Mouse (Mus musculus) testis, adult 2 months (tissue): ENCODE measurements around the gene Mrtfa.

Experiments used
- CTCF ChIP-seq: fragments of 200-500 bp; IDR thresholded peaks from 2 replicates; pipeline ENCODE4 v1.5.1; 2012; ENCODE audit warnings: low read depth, mild to moderate bottlenecking, inconsistent platforms, low read length, moderate library complexity; ENCODE audit not compliant: control insufficient read depth, insufficient read depth, insufficient replicate concordance
- POLR2A ChIP-seq: fragments of 200-500 bp; IDR thresholded peaks from 2 replicates; pipeline ENCODE4 v1.6.1; 2012; ENCODE audit warnings: low read depth, mild to moderate bottlenecking, inconsistent platforms, low read length, moderate library complexity; ENCODE audit not compliant: control insufficient read depth

DNA sequence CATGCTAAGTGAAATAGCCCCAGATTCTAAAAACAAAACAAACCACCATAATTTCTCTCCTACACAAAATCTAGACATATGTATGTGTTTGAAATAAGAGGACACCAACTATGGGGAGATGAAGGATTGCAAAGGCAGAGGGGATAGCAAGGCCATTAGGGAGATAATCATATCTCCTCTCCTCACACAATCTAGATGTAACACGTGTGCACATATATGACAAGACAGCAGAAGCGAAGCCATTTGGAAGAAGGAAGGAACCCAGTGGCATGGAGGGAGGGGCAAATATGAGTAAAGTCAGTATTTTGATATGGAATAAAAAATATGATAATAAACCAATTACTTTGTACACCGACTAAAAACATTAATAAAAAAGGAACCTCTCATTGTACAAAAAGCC is 91.9 kb downstream of the Mrtfa start:
- no peak for TF ChIP-seq CTCF
- TF ChIP-seq POLR2A, result no peak
